ENCODE assay signal across 17 mouse cellular contexts in the genomic region with DNA sequence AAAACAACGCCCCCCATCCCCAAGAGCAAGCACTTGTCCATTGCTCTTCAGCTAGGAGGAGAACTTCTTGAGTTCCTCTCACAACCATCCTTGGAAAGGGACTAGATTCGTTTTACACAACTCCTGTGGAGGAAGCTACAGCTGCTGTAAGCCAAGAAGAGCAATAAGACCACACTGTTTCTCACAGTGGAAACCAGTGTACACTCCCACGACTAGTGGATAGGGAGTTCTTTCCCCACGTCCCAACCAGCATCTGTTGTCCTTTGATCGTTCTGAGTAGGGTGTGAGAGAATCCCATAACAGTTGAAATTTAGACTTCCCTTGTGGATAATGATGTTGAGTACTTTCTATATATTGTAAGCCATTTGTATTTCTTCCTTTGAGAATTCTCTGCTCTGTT.
"Had no signal": no experiment of that assay in that cellular context is flagged by ENCODE, and none has a peak within 500 bp of the region (broad histone marks: within the 10 kb centered on the region; RNA-seq: fewer than 3 reads in every experiment).

No protein-coding gene starts in this region.

- DNase-seq: gastrocnemius, postnatal 14 days; gastrocnemius, postnatal 36 days; heart, adult 11 months; heart, adult 2 months; heart, postnatal 10 days; heart, postnatal 4 days; kidney, adult 18-20 months; kidney, adult 8-10 months; kidney, postnatal 10 days; kidney, postnatal 25 days; kidney, postnatal 4 days; liver; liver, embryonic 13.5 days had no signal

- ATAC-seq: hindbrain, embryonic 16.5 days; inflammation-experienced regulatory T-cells, adult 6 months; intestine, embryonic 15.5 days; intestine, postnatal 0 days had no signal
